Mouse (Mus musculus): ENCODE measurements around the gene Adcy5. TPM values are rescaled to one million over a fixed set of nuclear protein-coding genes. Genes with fewer than 3 reads are reported as not detected.

Gene Adcy5
- polyA plus RNA-seq, 1 experiment: not detected

DNA sequence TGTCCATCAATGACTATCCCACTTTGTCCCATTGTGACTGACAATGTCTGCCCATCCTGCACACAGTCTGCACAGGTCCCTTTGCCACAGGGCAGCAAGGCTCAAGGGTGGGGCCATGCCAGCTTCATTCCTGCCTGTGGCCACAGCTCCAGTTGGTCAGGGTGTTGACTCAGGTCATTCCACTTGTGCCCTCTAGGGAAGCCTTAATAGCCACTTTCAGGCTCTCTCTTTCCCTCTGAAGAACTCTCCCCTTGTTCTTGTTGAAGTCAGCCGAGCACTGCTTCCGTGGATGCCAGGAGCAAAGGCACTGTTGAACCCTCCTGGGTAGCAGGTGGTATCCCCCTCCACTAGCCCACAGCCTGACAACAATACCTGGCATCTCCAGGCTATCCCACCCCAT lies 127.8 kb downstream of the Adcy5 start:
- Histone ChIP-seq H3K36me3 (ENCODE audit: control insufficient read depth, insufficient read depth) (no peaks in the 10 kb centered on the region), H3K4me2 (ENCODE audit: low read depth) (no peak overlapping the region), H3ac (ENCODE audit: control insufficient read depth, insufficient read length) (no peak overlapping the region), H3K79me2 (ENCODE audit: control insufficient read depth, insufficient read depth) (no peaks in the 10 kb centered on the region), H3K27me3 (ENCODE audit: control insufficient read depth, insufficient read depth, insufficient read length) (peaks cover 76% of the 10 kb centered on the region), H3K4me3 (no peak overlapping the region)
- TF ChIP-seq USF1 (IDR thresholded peaks at IDR 0.05; ENCODE audit: low read depth) (no peak), TCF3 (IDR thresholded peaks at IDR 0.05; ENCODE audit: insufficient read length, low read depth) (no peak), E2F4 (IDR thresholded peaks at IDR 0.05; ENCODE audit: insufficient read depth) (no peak), MYOD1 (IDR thresholded peaks at IDR 0.05; ENCODE audit: control insufficient read depth in 1 of 3, insufficient read length in 2 of 3, low read depth in 2 of 3) (no peak), SRF (IDR thresholded peaks at IDR 0.05; ENCODE audit: control insufficient read depth, insufficient read length, low read depth) (no peak), MYOG (IDR thresholded peaks at IDR 0.05; ENCODE audit: control insufficient read depth in 1 of 3, insufficient read depth in 1 of 3, insufficient read length in 2 of 3, low read depth in 2 of 3) (no peak), CEBPB (IDR thresholded peaks at IDR 0.05; ENCODE audit: insufficient read depth, poor library complexity, severe bottlenecking) (no peak), TCF12 (IDR thresholded peaks at IDR 0.05; ENCODE audit: insufficient read depth, poor library complexity, severe bottlenecking) (no peak), MAX (IDR thresholded peaks at IDR 0.05; ENCODE audit: low read depth) (no peak), POLR2AphosphoS2 (IDR thresholded peaks at IDR 0.05; ENCODE audit: insufficient read length, low read depth) (no peak), REST (IDR thresholded peaks at IDR 0.05; ENCODE audit: insufficient read depth, insufficient read length) (no peak), POLR2A (IDR thresholded peaks at IDR 0.05; ENCODE audit: insufficient read length, low read depth) (no peak)

GRCm38 (mm10) chr16:35285821-35286220 lies 131.1 kb downstream of the Adcy5 start:
- no peak for TF ChIP-seq CEBPB (IDR thresholded peaks at IDR 0.05; ENCODE audit: insufficient read depth, poor library complexity, severe bottlenecking)
- no peak for TF ChIP-seq MYOD1 (IDR thresholded peaks at IDR 0.05; ENCODE audit: control insufficient read depth in 1 of 3, insufficient read length in 2 of 3, low read depth in 2 of 3)
- no peak for TF ChIP-seq SRF (IDR thresholded peaks at IDR 0.05; ENCODE audit: control insufficient read depth, insufficient read length, low read depth)
- TF ChIP-seq POLR2A (IDR thresholded peaks at IDR 0.05; ENCODE audit: insufficient read length, low read depth): no peak
- no peak for TF ChIP-seq MAX (IDR thresholded peaks at IDR 0.05; ENCODE audit: low read depth)
- TF ChIP-seq E2F4 (IDR thresholded peaks at IDR 0.05; ENCODE audit: insufficient read depth): no peak
- no peak for TF ChIP-seq TCF3 (IDR thresholded peaks at IDR 0.05; ENCODE audit: insufficient read length, low read depth)
- TF ChIP-seq POLR2AphosphoS2 (IDR thresholded peaks at IDR 0.05; ENCODE audit: insufficient read length, low read depth): no peak
- no peak for TF ChIP-seq REST (IDR thresholded peaks at IDR 0.05; ENCODE audit: insufficient read depth, insufficient read length)
- no peak for TF ChIP-seq TCF12 (IDR thresholded peaks at IDR 0.05; ENCODE audit: insufficient read depth, poor library complexity, severe bottlenecking)
- no peak for TF ChIP-seq MYOG (IDR thresholded peaks at IDR 0.05; ENCODE audit: control insufficient read depth in 1 of 3, insufficient read depth in 1 of 3, insufficient read length in 2 of 3, low read depth in 2 of 3)
- no peak for TF ChIP-seq USF1 (IDR thresholded peaks at IDR 0.05; ENCODE audit: low read depth)

DNA sequence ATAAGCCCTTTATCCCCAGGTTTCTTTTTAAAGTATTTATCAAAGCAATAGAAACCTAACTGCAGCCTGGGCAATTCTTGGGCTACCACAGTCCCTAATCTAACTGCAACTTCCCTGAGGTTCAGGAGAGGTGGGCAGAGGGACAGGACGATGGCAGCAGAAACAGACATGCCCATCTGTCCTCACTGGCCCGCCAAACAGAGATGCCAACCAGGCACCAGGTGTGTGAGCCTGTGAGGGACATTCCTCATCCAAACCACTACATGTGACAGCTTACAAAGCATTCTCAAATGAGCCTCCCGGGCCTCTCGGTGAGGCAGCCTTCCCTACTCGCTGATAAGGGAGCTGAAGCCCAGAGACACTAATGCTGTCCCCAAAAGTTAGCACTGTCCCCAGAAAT lies 132.6 kb downstream of the Adcy5 start:
- H3K4me3 ChIP-seq: no peak overlapping the region
- H3K27me3 ChIP-seq (ENCODE audit: control insufficient read depth, insufficient read depth, insufficient read length): peaks cover 75% of the 10 kb centered on the region

More at GRCm38 (mm10) chr16:35285821-35286220, 131.1 kb downstream of the Adcy5 start:
- peaks cover 75% of the 10 kb centered on the region for H3K27me3 ChIP-seq (ENCODE audit: control insufficient read depth, insufficient read depth, insufficient read length)
- no peaks in the 10 kb centered on the region for H3K36me3 ChIP-seq (ENCODE audit: control insufficient read depth, insufficient read depth)
- H3K4me3 ChIP-seq: no peak overlapping the region
- no peaks in the 10 kb centered on the region for H3K79me2 ChIP-seq (ENCODE audit: control insufficient read depth, insufficient read depth)
- H3K4me2 ChIP-seq (ENCODE audit: low read depth): no peak overlapping the region
- no peak overlapping the region for H3ac ChIP-seq (ENCODE audit: control insufficient read depth, insufficient read length)

DNA sequence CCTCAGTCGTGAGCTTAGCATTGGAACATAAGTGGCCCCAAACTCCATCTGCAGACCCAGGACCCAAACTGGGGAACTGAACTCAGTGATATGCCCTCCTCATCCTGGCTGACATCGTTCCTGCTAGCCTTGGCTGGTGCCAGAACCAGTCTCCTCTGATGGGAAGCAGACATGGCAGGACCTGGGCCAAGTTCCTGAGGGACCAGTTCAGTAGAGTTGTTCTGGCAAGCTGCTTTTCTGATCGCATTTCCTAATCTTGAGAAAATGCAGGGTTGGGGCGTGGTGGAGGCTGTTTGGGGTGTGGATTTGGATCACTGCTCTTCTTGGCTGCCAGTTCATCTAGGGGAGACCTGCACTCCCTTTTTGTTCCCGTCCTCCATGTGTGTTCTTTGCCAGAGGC lies 143.1 kb downstream of the Adcy5 start:
- TF ChIP-seq TCF3 (IDR thresholded peaks at IDR 0.05; ENCODE audit: insufficient read length, low read depth) (no peak), REST (IDR thresholded peaks at IDR 0.05; ENCODE audit: insufficient read depth, insufficient read length) (no peak), CEBPB (IDR thresholded peaks at IDR 0.05; ENCODE audit: insufficient read depth, poor library complexity, severe bottlenecking) (no peak), MYOD1 (IDR thresholded peaks at IDR 0.05; ENCODE audit: control insufficient read depth in 1 of 3, insufficient read length in 2 of 3, low read depth in 2 of 3) (no peak), SRF (IDR thresholded peaks at IDR 0.05; ENCODE audit: control insufficient read depth, insufficient read length, low read depth) (no peak), MAX (IDR thresholded peaks at IDR 0.05; ENCODE audit: low read depth) (no peak), E2F4 (IDR thresholded peaks at IDR 0.05; ENCODE audit: insufficient read depth) (no peak), TCF12 (IDR thresholded peaks at IDR 0.05; ENCODE audit: insufficient read depth, poor library complexity, severe bottlenecking) (no peak), POLR2A (IDR thresholded peaks at IDR 0.05; ENCODE audit: insufficient read length, low read depth) (no peak), POLR2AphosphoS2 (IDR thresholded peaks at IDR 0.05; ENCODE audit: insufficient read length, low read depth) (no peak), MYOG (IDR thresholded peaks at IDR 0.05; ENCODE audit: control insufficient read depth in 1 of 3, insufficient read depth in 1 of 3, insufficient read length in 2 of 3, low read depth in 2 of 3) (no peak)
- no peak overlapping the region for H3ac ChIP-seq (ENCODE audit: control insufficient read depth, insufficient read length)
- no peak overlapping the region for H3K4me3 ChIP-seq
- peaks cover 27% of the 10 kb centered on the region for H3K27me3 ChIP-seq (ENCODE audit: control insufficient read depth, insufficient read depth, insufficient read length)
- H3K36me3 ChIP-seq (ENCODE audit: control insufficient read depth, insufficient read depth): no peaks in the 10 kb centered on the region
- no peaks in the 10 kb centered on the region for H3K79me2 ChIP-seq (ENCODE audit: control insufficient read depth, insufficient read depth)
- no peak overlapping the region for H3K4me2 ChIP-seq (ENCODE audit: low read depth)

More for the DNA sequence above, 132.6 kb downstream of the Adcy5 start:
- Histone ChIP-seq H3K36me3 (ENCODE audit: control insufficient read depth, insufficient read depth) (no peaks in the 10 kb centered on the region), H3K4me2 (ENCODE audit: low read depth) (no peak overlapping the region), H3K79me2 (ENCODE audit: control insufficient read depth, insufficient read depth) (no peaks in the 10 kb centered on the region), H3ac (ENCODE audit: control insufficient read depth, insufficient read length) (no peak overlapping the region)
- TF ChIP-seq MYOD1 (IDR thresholded peaks at IDR 0.05; ENCODE audit: control insufficient read depth in 1 of 3, insufficient read length in 2 of 3, low read depth in 2 of 3): no peak
- no peak for TF ChIP-seq REST (IDR thresholded peaks at IDR 0.05; ENCODE audit: insufficient read depth, insufficient read length)

- Histone ChIP-seq H3K27me3 (ENCODE audit: control insufficient read depth, insufficient read depth, insufficient read length) (peaks cover 5% of the 10 kb centered on the region), H3ac (ENCODE audit: control insufficient read depth, insufficient read length) (no peak overlapping the region)
Measured at GRCm38 (mm10) chr16:35300156-35300555, 145.5 kb downstream of the Adcy5 start.

More at GRCm38 (mm10) chr16:35300156-35300555, 145.5 kb downstream of the Adcy5 start:
- H3K79me2 ChIP-seq (ENCODE audit: control insufficient read depth, insufficient read depth): no peaks in the 10 kb centered on the region
- no peak overlapping the region for H3K4me3 ChIP-seq
- TF ChIP-seq MYOG (IDR thresholded peaks at IDR 0.05; ENCODE audit: control insufficient read depth in 1 of 3, insufficient read depth in 1 of 3, insufficient read length in 2 of 3, low read depth in 2 of 3) (no peak), MYOD1 (IDR thresholded peaks at IDR 0.05; ENCODE audit: control insufficient read depth in 1 of 3, insufficient read length in 2 of 3, low read depth in 2 of 3) (no peak), TCF12 (IDR thresholded peaks at IDR 0.05; ENCODE audit: insufficient read depth, poor library complexity, severe bottlenecking) (no peak), REST (IDR thresholded peaks at IDR 0.05; ENCODE audit: insufficient read depth, insufficient read length) (no peak), POLR2AphosphoS2 (IDR thresholded peaks at IDR 0.05; ENCODE audit: insufficient read length, low read depth) (no peak), MAX (IDR thresholded peaks at IDR 0.05; ENCODE audit: low read depth) (no peak), CEBPB (IDR thresholded peaks at IDR 0.05; ENCODE audit: insufficient read depth, poor library complexity, severe bottlenecking) (no peak), E2F4 (IDR thresholded peaks at IDR 0.05; ENCODE audit: insufficient read depth) (no peak), SRF (IDR thresholded peaks at IDR 0.05; ENCODE audit: control insufficient read depth, insufficient read length, low read depth) (no peak), USF1 (IDR thresholded peaks at IDR 0.05; ENCODE audit: low read depth) (no peak), POLR2A (IDR thresholded peaks at IDR 0.05; ENCODE audit: insufficient read length, low read depth) (no peak), TCF3 (IDR thresholded peaks at IDR 0.05; ENCODE audit: insufficient read length, low read depth) (no peak)
- no peak overlapping the region for H3K4me2 ChIP-seq (ENCODE audit: low read depth)
- no peaks in the 10 kb centered on the region for H3K36me3 ChIP-seq (ENCODE audit: control insufficient read depth, insufficient read depth)
